Mouse (Mus musculus) kidney, adult 9 months (tissue): ENCODE measurements around the gene Ckb.
"Not testable (repeated sequence)": the region's sequence is repeated elsewhere in the genome, so short reads cannot be mapped to it uniquely, and the experiment has no call there.

Experiments
- DNase-seq: peaks from one replicate; pipeline ENCODE4 v3.0.0; 2022

Gene Ckb

DNA sequence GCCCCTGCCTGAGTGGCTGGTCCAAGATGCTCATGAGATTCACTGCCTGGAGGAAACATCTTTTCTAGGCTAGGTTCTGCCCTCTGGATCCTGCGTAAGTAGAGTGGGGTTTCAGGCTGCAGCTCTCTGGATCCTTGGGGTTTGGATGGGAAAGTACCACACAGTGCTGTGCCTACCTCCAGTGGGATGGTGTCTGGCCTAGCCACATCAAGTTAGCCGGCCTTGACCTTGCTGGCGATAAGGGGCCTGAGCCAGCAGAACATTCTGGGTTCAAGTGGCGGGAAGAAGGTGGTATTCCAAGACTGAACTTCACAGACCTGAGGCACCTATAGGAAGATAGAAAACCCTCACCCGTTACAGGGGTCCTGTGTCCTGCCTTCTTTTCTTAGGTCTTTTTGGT lies 4.7 kb downstream of the Ckb start:
- no peak for DNase-seq

DNA sequence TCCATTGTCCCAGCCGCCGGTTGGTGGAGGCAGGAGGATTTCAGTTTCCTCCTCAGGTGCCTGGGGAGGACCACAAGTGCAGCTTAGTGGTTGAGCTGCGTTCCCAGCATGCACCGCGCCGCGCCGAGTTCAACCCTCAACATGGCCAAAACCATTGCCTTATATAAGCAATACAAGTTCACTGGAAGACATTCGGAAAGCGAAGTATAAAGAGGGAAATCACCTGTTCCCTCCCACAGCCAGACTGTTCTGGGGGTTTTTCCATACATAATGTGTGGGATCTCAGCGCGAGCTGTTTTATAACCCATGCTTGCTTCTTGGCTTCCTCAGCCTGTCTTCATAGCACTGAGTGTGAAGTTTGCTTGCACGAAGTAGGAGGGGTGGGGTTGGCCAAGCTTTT lies 5.8 kb downstream of the Ckb start:
- DNase-seq = no peak

- DNase-seq = no peak
Observed at GRCm38 (mm10) chr12:111665041-111665880, 6.9 kb downstream of the Ckb start.

- no peak for DNase-seq
Observed at GRCm38 (mm10) chr12:111664144-111664634, 7.9 kb downstream of the Ckb start.

- DNase-seq = no peak
Observed at GRCm38 (mm10) chr12:111663228-111664143, 8.7 kb downstream of the Ckb start.

GRCm38 (mm10) chr12:111661554-111661953 lies 10.6 kb downstream of the Ckb start:
- not testable (repeated sequence) for DNase-seq

DNA sequence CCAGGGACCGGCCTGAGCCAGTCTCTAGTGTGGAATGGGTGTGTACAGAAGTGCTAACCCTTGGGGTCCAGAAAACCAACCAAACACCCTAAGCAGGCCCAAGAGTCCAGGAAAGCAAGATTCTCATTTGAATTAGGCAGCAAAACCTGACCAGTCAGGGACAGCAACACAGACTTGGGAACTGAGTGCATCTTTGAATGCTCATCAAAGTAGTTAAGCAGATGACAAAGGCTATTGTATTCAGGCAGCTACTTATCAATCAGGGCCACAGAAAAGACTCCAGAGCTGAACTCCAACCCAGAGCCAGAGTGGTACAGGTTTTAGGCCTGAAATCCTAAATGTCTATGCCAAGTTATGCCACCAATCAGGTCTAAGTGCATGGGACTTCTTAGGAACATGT lies 11.5 kb downstream of the Ckb start:
- no peak for DNase-seq

- DNase-seq = peak; percentile 57
Observed at GRCm38 (mm10) chr12:111659331-111659730, 12.8 kb downstream of the Ckb start.

DNA sequence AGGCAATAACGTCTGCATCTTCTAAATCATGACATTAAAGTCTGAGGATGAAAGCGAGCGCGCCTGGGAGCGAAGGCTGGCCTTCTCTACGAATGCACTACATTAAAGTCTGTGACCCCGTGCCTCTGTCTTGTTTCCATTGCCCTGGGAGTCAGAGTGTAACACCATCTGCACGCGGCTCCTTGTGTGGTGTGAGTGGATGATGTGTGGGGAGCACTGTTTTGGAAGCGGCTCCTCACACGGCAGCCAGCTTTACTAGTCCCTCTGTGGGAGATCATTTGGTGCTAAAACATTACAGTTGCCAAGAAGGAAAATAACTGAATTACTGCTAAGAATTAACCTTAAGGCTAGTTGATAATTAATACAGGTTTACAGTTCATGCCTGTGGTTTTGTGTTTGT lies 16.4 kb downstream of the Ckb start:
- DNase-seq = peak; percentile 84

DNA sequence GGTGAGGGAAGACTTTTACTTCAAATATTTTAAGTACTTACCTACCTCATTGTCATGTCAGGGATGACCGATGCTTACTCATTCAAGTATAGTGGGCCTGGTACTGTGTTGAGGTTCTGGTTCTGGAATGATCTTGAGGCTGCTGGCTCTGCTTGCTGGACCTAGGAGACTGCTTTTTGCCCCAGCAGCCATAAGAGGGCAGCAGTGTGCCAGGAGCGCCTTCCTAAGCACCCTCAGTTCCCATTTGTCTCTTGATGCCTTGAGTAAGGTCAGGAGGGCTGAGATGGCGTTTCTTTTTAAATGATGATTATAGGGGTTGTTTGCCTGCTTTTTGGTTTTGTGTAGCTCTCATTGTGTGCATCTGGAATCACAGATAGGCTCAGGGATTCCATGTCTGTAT lies 18.7 kb downstream of the Ckb start:
- DNase-seq = peak; percentile 77

- no peak for DNase-seq
Observed at GRCm38 (mm10) chr12:111652953-111653352, 19.2 kb downstream of the Ckb start.

GRCm38 (mm10) chr12:111648061-111648645 lies 24.0 kb downstream of the Ckb start:
- DNase-seq = peak; percentile 63
